Mouse (Mus musculus): ENCODE results near the gene Olfr625-ps1.
"Not testable (repeated sequence)": the region's sequence is repeated elsewhere in the genome, so short reads cannot be mapped to it uniquely, and the experiment has no call there.

Olfr625-ps1 gene

DNA sequence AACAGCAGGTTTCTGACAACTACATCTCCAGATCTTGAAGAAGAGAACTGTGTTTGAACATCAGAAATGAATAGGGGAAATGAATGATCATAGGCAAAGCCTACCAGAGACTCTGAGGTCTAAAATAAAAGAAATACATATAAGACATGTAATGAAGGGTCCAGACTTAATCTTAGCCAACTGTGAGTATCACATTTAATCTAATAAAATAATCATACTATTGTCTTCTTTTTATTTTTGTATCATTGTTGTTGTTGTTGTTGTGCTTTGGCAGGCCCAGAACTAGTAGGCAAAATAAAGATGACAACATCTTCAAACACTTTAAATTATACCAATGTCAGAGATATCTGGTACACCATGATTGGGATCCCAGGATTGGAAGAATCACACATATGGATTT is at the start of gene Olfr625-ps1:
TSS of gene Olfr625-ps1 (plus strand) at position 301 of the 400 bp plus-strand sequence.
- DNase-seq (ENCODE audit: low read depth, low spot score) = no peak

GRCm38 (mm10) chr7:103636795-103637194 is 45.7 kb upstream of the Olfr625-ps1 start:
- no peak for DNase-seq (ENCODE audit: low read depth, low spot score)

DNA sequence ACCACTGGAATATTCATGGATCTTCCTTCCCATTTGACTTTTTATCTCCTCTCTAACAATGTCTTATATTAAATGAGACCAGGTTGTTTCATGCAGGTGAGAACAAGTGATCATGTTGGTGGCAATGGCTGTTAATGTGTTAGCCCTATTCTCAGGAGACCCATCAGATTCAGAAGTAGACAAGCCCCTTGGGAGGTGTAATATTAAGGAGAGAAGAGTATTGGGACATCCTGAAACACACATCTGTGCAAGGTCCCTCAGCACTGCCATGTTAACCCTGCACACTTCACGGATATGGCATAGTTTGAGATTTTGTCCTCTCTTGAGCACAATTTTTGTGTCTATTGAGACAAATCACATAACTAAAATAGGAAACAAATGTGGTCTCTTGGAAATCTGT is 39.9 kb upstream of the Olfr625-ps1 start, which contains the start of gene Olfr622:
TSS of gene Olfr622 (minus strand) at position 101 of the 400 bp plus-strand sequence.
- DNase-seq (ENCODE audit: low read depth, low spot score) = no peak

- no peak for DNase-seq (ENCODE audit: low read depth, low spot score)
These were observed 38.5 kb upstream of the Olfr625-ps1 start for GRCm38 (mm10) chr7:103644070-103644469.

DNA sequence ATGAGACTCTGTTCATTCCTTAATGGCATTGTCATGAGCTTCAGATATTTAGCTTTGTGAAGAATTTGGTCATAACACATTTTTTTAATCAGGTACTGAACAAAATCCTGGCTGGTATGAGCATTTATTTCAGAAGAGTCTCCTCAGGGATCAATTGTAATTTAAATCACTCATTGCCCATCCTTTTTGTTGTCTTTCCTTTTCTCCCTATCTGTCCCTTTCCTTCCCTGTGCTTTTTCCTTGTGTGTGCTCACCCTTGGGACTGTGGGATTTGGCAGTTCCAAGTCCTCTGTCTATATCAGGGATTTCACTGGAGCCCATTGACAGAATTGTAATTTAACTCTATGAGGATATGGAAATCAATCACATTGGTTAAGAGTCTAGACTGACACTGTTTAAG is 18.9 kb upstream of the Olfr625-ps1 start, which contains the start of gene Olfr623:
TSS of gene Olfr623 (minus strand) at position 101 of the 400 bp plus-strand sequence.
- DNase-seq (ENCODE audit: low read depth, low spot score) = no peak

- no peak for DNase-seq (ENCODE audit: low read depth, low spot score)
These were observed 11.4 kb upstream of the Olfr625-ps1 start, which contains the start of gene Olfr624 for GRCm38 (mm10) chr7:103671091-103671490. Gene Olfr624 (minus strand): TSS chr7:103671191.

DNA sequence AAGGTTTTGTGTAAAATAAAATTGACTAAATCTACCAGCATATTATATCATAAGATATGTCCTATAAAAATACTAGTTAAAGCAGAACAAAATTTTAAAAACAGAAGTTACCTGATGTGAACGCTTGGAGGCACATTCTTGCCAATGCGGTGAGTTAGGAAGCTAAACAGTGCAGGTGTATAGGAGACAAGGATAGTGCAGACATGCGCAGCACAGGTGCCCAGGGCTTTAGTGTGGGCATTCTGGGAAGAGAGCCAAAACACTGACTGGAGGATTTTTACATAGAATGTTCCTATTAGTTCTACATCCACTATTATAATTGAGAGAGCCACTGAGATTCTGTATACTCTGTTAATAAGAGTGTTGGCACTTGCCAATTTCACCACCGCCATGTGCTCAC is 16.9 kb downstream of the Olfr625-ps1 start:
- DNase-seq (ENCODE audit: low read depth, low spot score) = no peak

GRCm38 (mm10) chr7:103712024-103712423 is 29.5 kb downstream of the Olfr625-ps1 start:
- no peak for DNase-seq (ENCODE audit: low read depth, low spot score)

GRCm38 (mm10) chr7:103714371-103714770 is 31.9 kb downstream of the Olfr625-ps1 start, which contains the start of gene Olfr243:
Gene Olfr243 (plus strand): TSS chr7:103714671.
- no peak for DNase-seq (ENCODE audit: low read depth, low spot score)

- DNase-seq (ENCODE audit: low read depth, low spot score) = not testable (repeated sequence)
These were observed 33.9 kb downstream of the Olfr625-ps1 start for GRCm38 (mm10) chr7:103716398-103716797.

DNA sequence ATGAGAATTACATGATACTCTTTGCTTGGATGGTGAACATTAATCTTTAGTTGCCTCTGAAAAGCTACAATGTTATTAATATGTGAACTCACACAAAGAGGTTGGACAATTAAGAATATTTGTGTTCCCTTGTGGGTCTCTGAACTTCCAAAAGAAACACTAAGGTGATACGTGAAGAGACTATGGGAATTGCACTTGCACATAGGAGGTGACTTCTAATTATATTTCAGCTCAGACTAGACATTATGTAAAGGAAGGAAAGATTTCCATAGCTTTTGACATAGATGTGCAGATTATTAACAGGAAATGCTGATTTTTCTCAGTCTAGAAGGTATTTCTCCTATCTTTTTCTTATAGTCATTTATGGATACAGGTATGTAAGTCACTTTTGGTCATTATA is 47.6 kb downstream of the Olfr625-ps1 start, which contains the start of gene Olfr628:
TSS of gene Olfr628 (plus strand) at position 301 of the 400 bp plus-strand sequence.
- DNase-seq (ENCODE audit: low read depth, low spot score) = no peak

Data from A20 (cell line).